Mouse (Mus musculus) ES-Bruce4 (cell line): ENCODE data around the gene Sgsm3.

Experiments used
- CTCF ChIP-seq: IDR thresholded peaks from one replicate; pipeline ENCODE4 v1.8.1; 2011; ENCODE audit warnings: low read depth, low read length
- EP300 ChIP-seq: IDR thresholded peaks from 2 replicates; pipeline ENCODE4 v1.6.1; 2011; ENCODE audit warnings: low read depth, low read length; ENCODE audit not compliant: insufficient read depth
- POLR2A ChIP-seq: IDR thresholded peaks from one replicate; pipeline ENCODE4 v1.8.1; 2011; ENCODE audit warnings: low read length; ENCODE audit not compliant: insufficient read depth

- no peak for TF ChIP-seq CTCF
- TF ChIP-seq POLR2A, result no peak
- no peak for TF ChIP-seq EP300
Observed at GRCm38 (mm10) chr15:81006127-81006735, 28.7 kb downstream of the Sgsm3 start.
